10 mouse cellular contexts compared by ENCODE assay signal in genomic region chrX:70363446-70363845, GRCm38 (mm10). TPM values are rescaled to one million over a fixed set of nuclear protein-coding genes. Genes with fewer than 3 reads are reported as not detected.
A peak's percentile ranks its signal among the peaks of the same experiment; 100 is the strongest.
DNase-seq lines count a peak whose midpoint lies in the region; ATAC-seq and TF ChIP-seq lines count a peak whose summit lies in the region.
"Had no signal": no experiment of that assay in that cellular context is flagged by ENCODE, and none has a peak within 500 bp of the region (broad histone marks: within the 10 kb centered on the region; RNA-seq: fewer than 3 reads in every experiment).

No protein-coding gene starts in this region.

- H3K9me3 ChIP-seq in embryonic facial prominence, embryonic 14.5 days (ENCODE audit: control insufficient read depth, low read length) = no peaks in the 10 kb centered on the region
- H3K9me3 ChIP-seq in hindbrain, postnatal 0 days (ENCODE audit: low read length) = no peaks in the 10 kb centered on the region

- peak; percentile 20 to 23 for DNase-seq in left cerebral cortex, postnatal 25 days (ENCODE audit: low spot score in 2 of 2)
- DNase-seq in left cerebral cortex, postnatal 14 days (ENCODE audit: low spot score in 2 of 2) = no peak
- no peak for DNase-seq in embryonic facial prominence, embryonic 14.5 days (ENCODE audit: low spot score)
- DNase-seq in hindbrain, postnatal 0 days (ENCODE audit: low spot score) = no peak
- DNase-seq in splenic B cell, adult 2 months (ENCODE audit: low read depth, low spot score) = peak; percentile 3
- DNase-seq in kidney, postnatal 14 days = no peak
- no peak for DNase-seq in spleen, postnatal 10 days (ENCODE audit: low spot score in 2 of 2)
- DNase-seq: gastrocnemius, postnatal 10 days; liver, postnatal 0 days had no signal

- no peak overlapping the region for H3K27ac ChIP-seq in embryonic facial prominence, embryonic 14.5 days (replicated peaks; ENCODE audit: low read depth, low read length)
- H3K27ac ChIP-seq in hindbrain, postnatal 0 days = 0 out of 2 replicates have a peak overlapping the region, but pooled peaks have one; percentile 74

- no peak overlapping the region for H3K4me3 ChIP-seq in embryonic facial prominence, embryonic 14.5 days (ENCODE audit: low read depth, low read length)
- H3K4me3 ChIP-seq in hindbrain, postnatal 0 days (ENCODE audit: low read length) = peak overlapping the region; percentile 51

- H3K9ac ChIP-seq in embryonic facial prominence, embryonic 14.5 days (ENCODE audit: low read depth, low read length) = 0 out of 2 replicates have a peak overlapping the region, but pooled peaks have one; percentile 3
- H3K9ac ChIP-seq in hindbrain, postnatal 0 days (replicated peaks; ENCODE audit: low read length) = peak overlapping the region; percentile 56; the same call in 1 of the 2 replicates
- H3K9ac ChIP-seq: liver, postnatal 0 days had no signal

- H3K27me3 ChIP-seq in embryonic facial prominence, embryonic 14.5 days (replicated peaks; ENCODE audit: control insufficient read depth, insufficient read depth, low read length) = no peaks in the 10 kb centered on the region
- H3K27me3 ChIP-seq in hindbrain, postnatal 0 days (ENCODE audit: insufficient read depth, low read length) = no peaks in the 10 kb centered on the region
- no peaks in the 10 kb centered on the region for H3K27me3 ChIP-seq in splenic B cell, adult 2 months (ENCODE audit: control insufficient read depth, insufficient read depth, low read length, poor library complexity, severe bottlenecking)

- peaks cover 9% of the 10 kb centered on the region; the same call in 1 of the 2 replicates for H3K36me3 ChIP-seq in embryonic facial prominence, embryonic 14.5 days (ENCODE audit: control insufficient read depth, insufficient read depth, low read length)
- H3K36me3 ChIP-seq in hindbrain, postnatal 0 days (ENCODE audit: insufficient read depth, low read length) = peaks cover 3% of the 10 kb centered on the region; the same call in 1 of the 2 replicates
- H3K36me3 ChIP-seq in splenic B cell, adult 2 months (ENCODE audit: control insufficient read depth, insufficient read depth, low read length, poor library complexity, severe bottlenecking) = no peaks in the 10 kb centered on the region

- H3K4me1 ChIP-seq in embryonic facial prominence, embryonic 14.5 days (ENCODE audit: control insufficient read depth, insufficient read depth, low read length) = no peaks in the 10 kb centered on the region; the same call in 1 of the 2 replicates
- no peaks in the 10 kb centered on the region for H3K4me1 ChIP-seq in hindbrain, postnatal 0 days (ENCODE audit: insufficient read depth, low read length)

- TF ChIP-seq CTCF in hindbrain, postnatal 0 days (IDR thresholded peaks at IDR 0.05; ENCODE audit: low read depth) = no peak

- H3K4me2 ChIP-seq in embryonic facial prominence, embryonic 14.5 days (ENCODE audit: low read depth, low read length) = peak overlapping the region; percentile 49
- H3K4me2 ChIP-seq in hindbrain, postnatal 0 days (ENCODE audit: low read depth, low read length) = peak overlapping the region; percentile 55

- no peak for ATAC-seq in embryonic facial prominence, embryonic 14.5 days (ENCODE audit: low read depth)
- ATAC-seq in hindbrain, postnatal 0 days = peak; percentile 6; the same call in 1 of the 2 replicates
- ATAC-seq: liver, postnatal 0 days; Patski had no signal

- WGBS in embryonic facial prominence, embryonic 14.5 days = 61% methylated on average over 5 of the region's 5 CpGs
- WGBS in hindbrain, postnatal 0 days = 61% methylated on average over 5 of the region's 5 CpGs

- intact Hi-C loops in left cerebral cortex, postnatal 25 days (cut with DNase I) = no loop called here
- intact Hi-C loops in left cerebral cortex, postnatal 14 days (cut with DNase I) = no loop called here

RNA-seq across cellular contexts. Expression of gene Ids, which starts 1.4 kb away (rescaled TPM):
- total RNA-seq in left cerebral cortex, postnatal 25 days (2021) = 100 to 1,000 TPM; 350 to 363 TPM
- total RNA-seq in left cerebral cortex, postnatal 14 days (2021) = 100 to 1,000 TPM; 356 to 384 TPM
- 4.9 and 5.8 TPM in 2 replicates for polyA plus RNA-seq in embryonic facial prominence, embryonic 14.5 days (2014; fragmentation: Nextera tagmentation; extraction: Ambion mirVana)
- total RNA-seq in hindbrain, postnatal 0 days (2014; rRNA removed) = 108 and 126 TPM in 2 replicates
- polyA plus RNA-seq in hindbrain, postnatal 0 days (2015; fragmentation: Nextera tagmentation; extraction: Ambion mirVana) = 20.8 and 22.0 TPM in 2 replicates

RNA-seq across cellular contexts. Expression of gene 1110012L19Rik, which starts 22.2 kb away (rescaled TPM):
- total RNA-seq in left cerebral cortex, postnatal 25 days (2021) = 10 to 100 TPM; 11.4 to 12.4 TPM
- 10 to 100 TPM; 15.9 to 17.5 TPM for total RNA-seq in left cerebral cortex, postnatal 14 days (2021)
- polyA plus RNA-seq in embryonic facial prominence, embryonic 14.5 days (2014; fragmentation: Nextera tagmentation; extraction: Ambion mirVana) = 25.6 and 29.0 TPM in 2 replicates
- total RNA-seq in hindbrain, postnatal 0 days (2014; rRNA removed) = 15.1 and 15.7 TPM in 2 replicates
- 40.5 and 42.0 TPM in 2 replicates for polyA plus RNA-seq in hindbrain, postnatal 0 days (2015; fragmentation: Nextera tagmentation; extraction: Ambion mirVana)

Comparison
In these comparisons a context has a peak if more than half of its experiments do, and no peak if none do; other contexts are left out.
1. DNase-seq: peak in left cerebral cortex, postnatal 25 days (2 of 2) and splenic B cell, adult 2 months (single experiment); none in left cerebral cortex, postnatal 14 days (0 of 2), embryonic facial prominence, embryonic 14.5 days (single experiment), hindbrain, postnatal 0 days (single experiment), kidney, postnatal 14 days (single experiment) and spleen, postnatal 10 days (0 of 2).